Mouse (Mus musculus) hindbrain, embryonic 16.5 days (tissue): ENCODE measurements around the gene Gins1. TPM values are rescaled to one million over a fixed set of nuclear protein-coding genes. Genes with fewer than 3 reads are reported as not detected.

Experiments used
- ATAC-seq: fragments of 200-750 bp; cut with Nextera tagmentation; 2 replicates; pipeline ENCODE4 v1.8.0; 2017; ENCODE audit warnings: moderate TSS enrichment, moderate library complexity
- H3K27ac ChIP-seq: fragments of 300-500 bp; sonication (generic); 2 replicates; pipeline ENCODE4 v1.5.1; 2014; ENCODE audit warnings: low read depth, mild to moderate bottlenecking, control low read depth, low read length, moderate library complexity
- H3K27me3 ChIP-seq: fragments of 300-500 bp; sonication (generic); replicated peaks from 2 replicates; pipeline ENCODE4 v1.6.1; 2014; ENCODE audit warnings: low read length; ENCODE audit not compliant: control insufficient read depth, insufficient read depth
- H3K36me3 ChIP-seq: fragments of 300-500 bp; sonication (generic); 2 replicates; pipeline ENCODE4 v1.6.1; 2014; ENCODE audit warnings: mild to moderate bottlenecking, low read length, moderate library complexity, mixed read lengths; ENCODE audit not compliant: control insufficient read depth, insufficient read depth
- H3K4me1 ChIP-seq: fragments of 300-500 bp; sonication (generic); 2 replicates; pipeline ENCODE4 v1.6.1; 2014; ENCODE audit warnings: low read depth, low read length; ENCODE audit not compliant: control insufficient read depth, insufficient read depth
- H3K4me2 ChIP-seq: fragments of 300-500 bp; sonication (generic); 2 replicates; pipeline ENCODE4 v1.6.1; 2014; ENCODE audit warnings: mild to moderate bottlenecking, low read length, control low read depth, moderate library complexity
- H3K4me3 ChIP-seq: fragments of 300-500 bp; sonication (generic); 2 replicates; pipeline ENCODE4 v1.5.1; 2014; ENCODE audit warnings: mild to moderate bottlenecking, low read length, control low read depth, moderate library complexity
- H3K9ac ChIP-seq: fragments of 300-500 bp; sonication (generic); 2 replicates; pipeline ENCODE4 v1.6.1; 2014; ENCODE audit warnings: low read depth, mild to moderate bottlenecking, control low read depth, low read length, moderate library complexity
- H3K9me3 ChIP-seq: fragments of 300-500 bp; sonication (generic); 2 replicates; pipeline ENCODE4 v1.6.1; 2014; ENCODE audit warnings: mild to moderate bottlenecking, low read length, moderate library complexity; ENCODE audit not compliant: control insufficient read depth
- WGBS: fragments of 180-500 bp; shearing (Covaris S2); extraction: QIAGEN DNeasy Blood & Tissue Kit; methylation state at CpG from one replicate; pipeline ENCODE4 v1.1.7; 2014; 5-methylcytosine and 5-hydroxymethylcytosine counted together
- polyA plus RNA-seq: library from polyadenylated mRNA; unstranded; fragments of >200 nt; fragmentation: Nextera tagmentation; extraction: Ambion mirVana; gene quantifications from 2 replicates; pipeline ENCODE4 v1.2.1, GENCODE M21; 2015

The Gins1 gene
- polyA plus RNA-seq, 1 experiment from 2014 or later = 14.1 TPM

DNA sequence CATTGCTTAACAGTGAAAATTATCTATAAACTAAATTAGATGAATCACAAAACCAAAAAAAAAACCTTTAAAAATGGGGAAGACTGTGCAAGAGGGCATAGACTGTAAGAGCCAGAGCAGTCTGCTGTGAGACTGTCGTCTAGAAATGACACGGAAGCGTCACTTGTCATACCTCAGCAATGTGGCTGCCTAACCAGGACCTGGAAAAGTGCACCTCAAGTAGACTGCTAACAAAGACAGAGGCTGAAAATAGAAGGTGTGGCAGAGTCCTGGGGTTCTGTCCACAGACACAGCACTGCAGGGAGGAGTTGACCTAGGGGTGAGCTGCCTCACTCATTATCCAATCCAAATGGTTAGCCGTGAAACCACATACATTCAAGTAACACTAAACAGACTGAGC, 17.0 kb downstream of the Gins1 start:
- Histone ChIP-seq H3K4me1 (no peaks in the 10 kb centered on the region), H3K9ac (no peak overlapping the region), H3K9me3 (no peaks in the 10 kb centered on the region), H3K4me2 (no peak overlapping the region), H3K27ac (no peak overlapping the region), H3K36me3 (peaks cover 3% of the 10 kb centered on the region), H3K27me3 (no peaks in the 10 kb centered on the region), H3K4me3 (no peak overlapping the region)
- 94% methylated on average over 4 of the region's 4 CpGs for WGBS
- no peak for ATAC-seq

DNA sequence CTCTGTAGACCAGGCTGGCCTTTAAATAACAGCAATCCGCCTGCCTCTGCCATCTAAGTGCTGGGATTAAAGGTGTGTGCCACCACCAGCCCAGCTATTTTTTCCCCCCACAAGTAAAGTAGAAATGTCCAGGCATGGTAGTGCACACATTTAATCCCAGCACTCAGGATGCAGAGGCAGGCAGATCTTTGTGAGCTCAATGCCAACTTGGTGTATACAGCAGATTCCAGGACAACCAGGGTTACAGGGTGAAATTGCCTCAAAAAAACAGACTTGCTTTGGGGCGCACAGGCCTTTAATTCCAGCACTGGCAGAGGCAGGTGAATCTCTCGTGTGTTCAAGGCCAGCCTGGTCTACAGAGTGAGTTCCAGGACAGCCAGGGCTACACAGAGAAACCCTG, 17.8 kb downstream of the Gins1 start:
- Histone ChIP-seq H3K4me3 (no peak overlapping the region), H3K36me3 (no peaks in the 10 kb centered on the region; the same call in 1 of the 2 replicates), H3K9ac (no peak overlapping the region), H3K4me2 (no peak overlapping the region), H3K27ac (no peak overlapping the region), H3K4me1 (no peaks in the 10 kb centered on the region), H3K9me3 (no peaks in the 10 kb centered on the region), H3K27me3 (no peaks in the 10 kb centered on the region)
- ATAC-seq = no peak
- WGBS = 93% methylated on average over 3 of the region's 3 CpGs

- Histone ChIP-seq H3K4me3 (no peak overlapping the region), H3K9ac (no peak overlapping the region), H3K9me3 (no peaks in the 10 kb centered on the region), H3K4me1 (no peaks in the 10 kb centered on the region), H3K4me2 (no peak overlapping the region), H3K36me3 (no peaks in the 10 kb centered on the region; the same call in 1 of the 2 replicates), H3K27me3 (no peaks in the 10 kb centered on the region), H3K27ac (no peak overlapping the region)
- 86% methylated on average over 7 of the region's 7 CpGs for WGBS
- no peak for ATAC-seq
Observed at GRCm38 (mm10) chr2:150923505-150923904, 18.3 kb downstream of the Gins1 start.

GRCm38 (mm10) chr2:150927038-150927720, 22.0 kb downstream of the Gins1 start:
- Histone ChIP-seq H3K27me3 (no peaks in the 10 kb centered on the region), H3K4me3 (no peak overlapping the region), H3K4me1 (no peaks in the 10 kb centered on the region), H3K36me3 (no peaks in the 10 kb centered on the region; the same call in 1 of the 2 replicates), H3K4me2 (no peak overlapping the region), H3K9ac (no peak overlapping the region), H3K27ac (no peak overlapping the region), H3K9me3 (no peaks in the 10 kb centered on the region)
- WGBS = 92% methylated on average over 11 of the region's 11 CpGs
- no peak for ATAC-seq

DNA sequence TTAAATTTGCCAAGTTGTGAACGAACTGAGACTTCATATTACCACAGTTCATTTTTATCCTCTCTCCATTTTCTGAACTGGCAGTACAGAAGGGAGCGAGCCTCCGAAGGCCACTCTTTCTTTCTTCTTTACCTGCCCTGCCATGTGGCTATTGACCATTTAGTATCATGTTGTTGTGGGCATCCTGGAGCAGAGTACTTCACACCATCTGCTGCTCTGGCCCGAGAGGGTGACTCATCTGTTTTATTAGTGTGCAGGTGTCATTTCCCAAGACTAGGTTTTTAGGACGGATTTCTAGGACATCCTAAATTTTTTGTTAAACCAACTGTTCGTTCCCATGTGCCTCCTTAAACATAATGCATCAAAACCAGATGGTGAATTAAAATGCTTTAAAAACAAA, 24.0 kb downstream of the Gins1 start:
- Histone ChIP-seq H3K36me3 (no peaks in the 10 kb centered on the region; the same call in 1 of the 2 replicates), H3K9ac (no peak overlapping the region), H3K4me2 (no peak overlapping the region), H3K4me1 (no peaks in the 10 kb centered on the region), H3K27ac (no peak overlapping the region), H3K27me3 (no peaks in the 10 kb centered on the region), H3K9me3 (no peaks in the 10 kb centered on the region), H3K4me3 (no peak overlapping the region)
- ATAC-seq = no peak
- 90% methylated on average over 6 of the region's 6 CpGs for WGBS

GRCm38 (mm10) chr2:150930806-150931205, 25.6 kb downstream of the Gins1 start:
- no peak overlapping the region for H3K27ac ChIP-seq
- H3K4me1 ChIP-seq = no peaks in the 10 kb centered on the region
- ATAC-seq = no peak
- no peak overlapping the region for H3K4me2 ChIP-seq
- H3K27me3 ChIP-seq = no peaks in the 10 kb centered on the region
- H3K4me3 ChIP-seq = no peak overlapping the region
- no peaks in the 10 kb centered on the region for H3K9me3 ChIP-seq
- WGBS = 58% methylated on average over 3 of the region's 3 CpGs
- H3K9ac ChIP-seq = no peak overlapping the region
- H3K36me3 ChIP-seq = 0 out of 2 replicates have a peak, but pooled peaks cover 3% of the 10 kb centered on the region

GRCm38 (mm10) chr2:150933482-150933881, 28.3 kb downstream of the Gins1 start:
- peaks cover 5% of the 10 kb centered on the region; the same call in 1 of the 2 replicates for H3K36me3 ChIP-seq
- ATAC-seq = no peak
- WGBS = 84% methylated on average over 19 of the region's 19 CpGs

DNA sequence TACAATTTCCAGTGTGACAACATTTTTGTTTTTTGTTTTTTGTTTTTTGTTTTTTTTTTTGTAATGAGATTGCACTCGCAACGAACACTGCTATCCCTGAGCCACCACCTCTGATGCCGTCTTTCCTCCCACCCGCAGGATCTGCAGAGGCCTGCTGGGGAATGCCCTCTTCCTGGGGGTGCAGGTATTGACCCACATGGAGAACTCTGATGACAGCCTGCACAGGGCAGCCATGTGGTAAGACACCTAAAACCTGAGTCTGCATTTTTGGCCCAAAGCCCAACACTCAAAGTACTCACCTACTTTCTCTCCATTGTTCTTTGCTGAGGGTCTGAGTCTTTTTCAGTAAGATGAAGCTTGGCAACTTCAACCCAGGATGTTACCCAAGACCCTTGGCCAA, 29.5 kb downstream of the Gins1 start:
- H3K27ac ChIP-seq = no peak overlapping the region
- no peak overlapping the region for H3K9ac ChIP-seq
- no peaks in the 10 kb centered on the region for H3K27me3 ChIP-seq
- H3K4me2 ChIP-seq = no peak overlapping the region
- H3K9me3 ChIP-seq = no peaks in the 10 kb centered on the region
- no peak overlapping the region for H3K4me3 ChIP-seq
- peaks cover 5% of the 10 kb centered on the region; the same call in 1 of the 2 replicates for H3K36me3 ChIP-seq
- H3K4me1 ChIP-seq = no peaks in the 10 kb centered on the region
- WGBS = 92% methylated on average over 4 of the region's 4 CpGs
- no peak for ATAC-seq

More at GRCm38 (mm10) chr2:150933482-150933881, 28.3 kb downstream of the Gins1 start:
- no peak overlapping the region for H3K9ac ChIP-seq
- H3K9me3 ChIP-seq = no peaks in the 10 kb centered on the region
- H3K27ac ChIP-seq = no peak overlapping the region
- no peak overlapping the region for H3K4me3 ChIP-seq
- no peaks in the 10 kb centered on the region for H3K27me3 ChIP-seq
- H3K4me2 ChIP-seq = no peak overlapping the region
- H3K4me1 ChIP-seq = no peaks in the 10 kb centered on the region

DNA sequence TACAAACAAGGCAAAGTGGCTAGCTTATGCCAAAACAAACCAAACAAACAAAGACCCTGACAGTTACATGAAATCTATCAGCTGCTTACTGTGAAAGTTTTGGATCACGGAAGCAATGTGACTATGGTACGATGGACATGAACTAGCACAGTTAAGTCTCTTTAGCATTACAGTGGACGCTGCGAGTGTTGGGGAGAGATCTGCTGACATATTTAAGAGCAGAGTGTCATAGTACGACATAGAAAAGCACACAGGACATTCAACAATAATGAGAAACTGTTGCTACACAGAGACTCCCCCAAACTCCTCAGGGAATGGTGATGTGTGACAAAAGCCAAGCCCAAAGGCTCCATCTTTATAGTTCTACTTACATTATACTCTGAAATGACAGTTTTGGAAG, 38.8 kb downstream of the Gins1 start:
- H3K27ac ChIP-seq = no peak overlapping the region
- no peak overlapping the region for H3K9ac ChIP-seq
- H3K9me3 ChIP-seq = no peaks in the 10 kb centered on the region
- H3K4me1 ChIP-seq = no peaks in the 10 kb centered on the region
- H3K4me2 ChIP-seq = no peak overlapping the region
- H3K4me3 ChIP-seq = no peak overlapping the region
- no peak for ATAC-seq
- no peaks in the 10 kb centered on the region for H3K36me3 ChIP-seq
- 93% methylated on average over 5 of the region's 5 CpGs for WGBS
- no peaks in the 10 kb centered on the region for H3K27me3 ChIP-seq
